Mouse (Mus musculus): Measurements from ENCODE around the gene Nr1d1. TPM values are rescaled to one million over a fixed set of nuclear protein-coding genes. Genes with fewer than 3 reads are reported as not detected.

The Nr1d1 gene
- polyA plus RNA-seq, 1 experiment from 2014 or later = 3.9 TPM

DNA sequence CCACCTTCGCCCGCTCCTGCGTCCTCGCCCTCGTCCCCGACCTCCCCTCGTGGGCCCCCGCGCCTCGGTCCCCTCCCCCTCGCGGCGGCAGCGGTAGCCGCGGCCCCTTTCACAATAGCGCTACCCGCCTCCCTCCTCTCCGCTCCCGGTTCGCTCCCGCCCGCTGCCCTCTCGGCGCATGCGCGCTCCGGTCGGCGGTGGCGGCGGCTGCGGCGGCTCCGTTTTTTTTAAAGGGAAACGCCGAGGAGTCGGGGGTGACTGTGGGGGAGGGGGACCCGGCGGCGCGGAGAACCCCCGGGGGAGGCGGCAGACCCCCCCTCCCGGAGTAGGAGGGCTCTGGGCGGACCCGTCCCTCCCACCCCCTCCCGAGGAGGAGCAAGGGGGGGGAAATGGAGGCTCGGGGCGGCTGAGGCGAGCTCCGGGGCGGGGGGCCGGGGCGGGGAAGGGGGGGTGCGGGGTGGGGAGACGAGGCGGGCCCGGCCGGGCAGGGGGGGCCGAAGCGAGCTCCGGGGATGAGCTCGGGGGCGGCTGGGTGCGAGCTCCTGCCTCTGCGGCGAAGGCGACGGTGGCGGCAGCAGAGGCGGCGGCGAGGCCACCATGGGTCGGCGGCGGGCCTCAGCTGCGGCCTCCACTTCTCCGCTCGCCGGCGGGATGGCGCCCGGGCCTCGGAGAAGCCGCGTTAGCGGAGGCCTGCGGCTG is 20.0 kb upstream of the Nr1d1 start, which contains the start of gene Msl1:
TSS of gene Msl1 (plus strand) at position 502 of the 699 bp plus-strand sequence.
- under 1% methylated on average over 75 of the region's 89 CpGs for WGBS
- peak; percentile 60 for ATAC-seq (replicated peaks)
- Histone ChIP-seq H3K4me1 (peaks cover 44% of the 10 kb centered on the region), H3K4me3 (peak within 1 kb of the TSS; percentile 94), H3K36me3 (replicated peaks) (peaks cover 6% of the 10 kb centered on the region; the same call in 1 of the 2 replicates), H3K4me2 (peak within 1 kb of the TSS; percentile 98), H3K27ac (peak within 1 kb of the TSS; percentile 99), H3K9ac (peak within 1 kb of the TSS; percentile 100), H3K9me3 (no peaks in the 10 kb centered on the region), H3K27me3 (replicated peaks) (no peaks in the 10 kb centered on the region)

GRCm38 (mm10) chr11:98794469-98795014 is 19.4 kb upstream of the Nr1d1 start:
- Histone ChIP-seq H3K4me1 (peaks cover 48% of the 10 kb centered on the region), H3K36me3 (replicated peaks) (no peaks in the 10 kb centered on the region; the same call in 1 of the 2 replicates), H3K4me3 (peak overlapping the region; percentile 94), H3K27ac (peak overlapping the region; percentile 99), H3K4me2 (peak overlapping the region; percentile 98), H3K9ac (peak overlapping the region; percentile 100), H3K27me3 (replicated peaks) (no peaks in the 10 kb centered on the region), H3K9me3 (no peaks in the 10 kb centered on the region)
- under 1% methylated on average over 30 of the region's 30 CpGs for WGBS
- peak; percentile 48 for ATAC-seq (replicated peaks)

- no peaks in the 10 kb centered on the region for H3K9me3 ChIP-seq
- ATAC-seq (replicated peaks) = no peak
- 8% methylated on average over 4 of the region's 4 CpGs for WGBS
- no peaks in the 10 kb centered on the region for H3K27me3 ChIP-seq (replicated peaks)
- H3K4me1 ChIP-seq = peaks cover 41% of the 10 kb centered on the region
- H3K9ac ChIP-seq = no peak overlapping the region
- no peak overlapping the region for H3K4me2 ChIP-seq
- H3K27ac ChIP-seq = no peak overlapping the region
- no peak overlapping the region for H3K4me3 ChIP-seq
- H3K36me3 ChIP-seq (replicated peaks) = no peaks in the 10 kb centered on the region
Measured at GRCm38 (mm10) chr11:98792081-98792480, 16.9 kb upstream of the Nr1d1 start.

- WGBS = 71% methylated on average over 1 of the region's 1 CpGs
- H3K4me2 ChIP-seq = no peak overlapping the region
- H3K27me3 ChIP-seq (replicated peaks) = no peaks in the 10 kb centered on the region
- H3K4me3 ChIP-seq = no peak overlapping the region
- H3K9me3 ChIP-seq = no peaks in the 10 kb centered on the region
- H3K27ac ChIP-seq = no peak overlapping the region
- H3K9ac ChIP-seq = no peak overlapping the region
- H3K36me3 ChIP-seq (replicated peaks) = no peaks in the 10 kb centered on the region
- H3K4me1 ChIP-seq = peaks cover 47% of the 10 kb centered on the region
- ATAC-seq (replicated peaks) = no peak
Measured at GRCm38 (mm10) chr11:98791448-98791847, 16.3 kb upstream of the Nr1d1 start.

- H3K9ac ChIP-seq = no peak overlapping the region
- peaks cover 54% of the 10 kb centered on the region for H3K4me1 ChIP-seq
- H3K36me3 ChIP-seq (replicated peaks) = no peaks in the 10 kb centered on the region
- WGBS = 85% methylated on average over 5 of the region's 5 CpGs
- no peak overlapping the region for H3K4me2 ChIP-seq
- no peak overlapping the region for H3K27ac ChIP-seq
- ATAC-seq (replicated peaks) = no peak
- H3K27me3 ChIP-seq (replicated peaks) = no peaks in the 10 kb centered on the region
- H3K4me3 ChIP-seq = no peak overlapping the region
- no peaks in the 10 kb centered on the region for H3K9me3 ChIP-seq
Measured at GRCm38 (mm10) chr11:98790631-98791205, 15.6 kb upstream of the Nr1d1 start.

GRCm38 (mm10) chr11:98789824-98790223 is 14.7 kb upstream of the Nr1d1 start:
- Histone ChIP-seq H3K4me1 (peaks cover 61% of the 10 kb centered on the region), H3K9me3 (no peaks in the 10 kb centered on the region), H3K36me3 (replicated peaks) (no peaks in the 10 kb centered on the region), H3K4me2 (peak overlapping the region; percentile 98), H3K9ac (no peak overlapping the region), H3K27ac (no peak overlapping the region), H3K4me3 (peak overlapping the region; percentile 48; the same call in 1 of the 2 replicates), H3K27me3 (replicated peaks) (no peaks in the 10 kb centered on the region)
- WGBS = 35% methylated on average over 5 of the region's 5 CpGs
- no peak for ATAC-seq (replicated peaks)

GRCm38 (mm10) chr11:98789219-98789807 is 14.2 kb upstream of the Nr1d1 start:
- peaks cover 63% of the 10 kb centered on the region for H3K4me1 ChIP-seq
- peak overlapping the region; percentile 48 for H3K4me3 ChIP-seq
- H3K27me3 ChIP-seq (replicated peaks) = no peaks in the 10 kb centered on the region
- no peaks in the 10 kb centered on the region for H3K36me3 ChIP-seq (replicated peaks)
- peak overlapping the region; percentile 38 for H3K9ac ChIP-seq
- under 1% methylated on average over 25 of the region's 25 CpGs for WGBS
- H3K4me2 ChIP-seq = peak overlapping the region; percentile 98
- ATAC-seq (replicated peaks) = no peak
- peak overlapping the region; percentile 63; the same call in 1 of the 2 replicates for H3K27ac ChIP-seq
- H3K9me3 ChIP-seq = no peaks in the 10 kb centered on the region

- 9% methylated on average over 17 of the region's 18 CpGs for WGBS
- Histone ChIP-seq H3K9me3 (no peaks in the 10 kb centered on the region), H3K4me3 (peak overlapping the region; percentile 48), H3K4me2 (peak overlapping the region; percentile 98), H3K9ac (peak overlapping the region; percentile 15; the same call in 1 of the 2 replicates), H3K27ac (peak overlapping the region; percentile 53), H3K27me3 (replicated peaks) (no peaks in the 10 kb centered on the region), H3K36me3 (replicated peaks) (no peaks in the 10 kb centered on the region), H3K4me1 (peaks cover 59% of the 10 kb centered on the region)
- ATAC-seq (replicated peaks) = peak; percentile 87
Measured at GRCm38 (mm10) chr11:98788550-98789218, 13.6 kb upstream of the Nr1d1 start.

GRCm38 (mm10) chr11:98788139-98788538 is 13.0 kb upstream of the Nr1d1 start:
- Histone ChIP-seq H3K9ac (no peak overlapping the region), H3K27me3 (replicated peaks) (no peaks in the 10 kb centered on the region), H3K4me2 (0 out of 2 replicates have a peak overlapping the region, but pooled peaks have one; percentile 98), H3K4me1 (peaks cover 59% of the 10 kb centered on the region), H3K4me3 (no peak overlapping the region), H3K36me3 (replicated peaks) (no peaks in the 10 kb centered on the region), H3K9me3 (no peaks in the 10 kb centered on the region), H3K27ac (peak overlapping the region; percentile 53; the same call in 1 of the 2 replicates)
- 92% methylated on average over 5 of the region's 5 CpGs for WGBS
- ATAC-seq (replicated peaks) = no peak

- H3K4me2 ChIP-seq = no peak overlapping the region
- no peaks in the 10 kb centered on the region for H3K36me3 ChIP-seq (replicated peaks)
- no peak overlapping the region for H3K4me3 ChIP-seq
- no peak overlapping the region for H3K9ac ChIP-seq
- no peaks in the 10 kb centered on the region for H3K27me3 ChIP-seq (replicated peaks)
- 100% methylated on average over 1 of the region's 1 CpGs for WGBS
- no peak for ATAC-seq (replicated peaks)
- peaks cover 59% of the 10 kb centered on the region for H3K4me1 ChIP-seq
- no peaks in the 10 kb centered on the region for H3K9me3 ChIP-seq
- H3K27ac ChIP-seq = no peak overlapping the region
Measured at GRCm38 (mm10) chr11:98787691-98788090, 12.6 kb upstream of the Nr1d1 start.

DNA sequence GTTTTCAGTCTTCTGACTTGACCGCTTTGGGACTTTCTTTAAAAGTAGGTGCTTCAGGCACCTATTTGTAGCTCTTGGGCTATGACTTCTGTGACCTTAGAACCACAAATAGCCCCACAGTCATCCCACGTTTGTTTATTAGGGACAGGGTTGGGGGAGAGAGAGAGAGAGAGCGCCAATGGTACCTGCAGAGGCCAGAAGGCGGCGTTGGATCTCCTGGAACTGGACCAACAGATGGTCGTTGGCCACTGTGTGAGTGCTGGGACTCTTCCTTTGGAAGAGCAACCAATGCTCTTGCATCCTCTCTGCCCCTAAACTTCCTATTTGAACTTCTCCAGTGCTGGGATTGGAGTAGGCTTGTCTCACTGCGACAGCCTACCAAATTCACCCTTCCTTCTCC is 12.1 kb upstream of the Nr1d1 start:
- no peak for ATAC-seq (replicated peaks)

More for the DNA sequence above, 12.1 kb upstream of the Nr1d1 start:
- Histone ChIP-seq H3K27ac (no peak overlapping the region), H3K4me3 (no peak overlapping the region), H3K27me3 (replicated peaks) (no peaks in the 10 kb centered on the region), H3K4me2 (no peak overlapping the region), H3K9me3 (no peaks in the 10 kb centered on the region), H3K36me3 (replicated peaks) (no peaks in the 10 kb centered on the region), H3K9ac (no peak overlapping the region), H3K4me1 (peaks cover 59% of the 10 kb centered on the region)
- WGBS = 25% methylated on average over 7 of the region's 7 CpGs

Data from midbrain, embryonic 15.5 days (tissue).